Mouse (Mus musculus): Measurements from ENCODE around the gene Scrg1. TPM values are rescaled to one million over a fixed set of nuclear protein-coding genes. Genes with fewer than 3 reads are reported as not detected.
"Not testable (repeated sequence)": the region's sequence is repeated elsewhere in the genome, so short reads cannot be mapped to it uniquely, and the experiment has no call there.

The Scrg1 gene
- total and polyA plus RNA-seq, 3 experiments: not detected

GRCm38 (mm10) chr8:57429888-57430274 is 25.8 kb upstream of the Scrg1 start:
- H3K36me3 ChIP-seq (replicated peaks in 1 of 2; ENCODE audit: control insufficient read depth in 1 of 2, insufficient read depth in 1 of 2, low read length in 1 of 2); dilution Hi-C loops (cut with MboI; ENCODE audit: extremely low pct_ligation_motif_present, extremely low pct_unique_long_range_greater_than_20kb, low sequenced_read_pairs): not testable (repeated sequence)
- in situ Hi-C loops (cut with MboI; ENCODE audit: low pct_ligation_motif_present, low pct_unique_long_range_greater_than_20kb, low sequenced_read_pairs): loop anchor here (5.0 kb wide), 2 partner anchors 102 to 367 kb away; no protein-coding TSS in a partner anchor

GRCm38 (mm10) chr8:57430901-57431300 is 24.8 kb upstream of the Scrg1 start:
- H3K4me3 ChIP-seq (replicated peaks in 1 of 3; ENCODE audit: low read depth in 2 of 3, low read length in 2 of 3, poor library complexity in 1 of 3): no peak overlapping the region
- in situ Hi-C loops (cut with MboI; ENCODE audit: low pct_ligation_motif_present, low pct_unique_long_range_greater_than_20kb, low sequenced_read_pairs): loop anchor here (5.0 kb wide), 1 partner anchor 366 kb away; no protein-coding TSS in a partner anchor
- no peaks in the 10 kb centered on the region for H3K36me3 ChIP-seq (replicated peaks in 1 of 2; ENCODE audit: control insufficient read depth in 1 of 2, insufficient read depth in 1 of 2, low read length in 1 of 2)
- no peak for DNase-seq (ENCODE audit: extremely low read depth)
- H3K9me3 ChIP-seq (replicated peaks; ENCODE audit: low read length): no peaks in the 10 kb centered on the region
- H3K27me3 ChIP-seq (replicated peaks): no peaks in the 10 kb centered on the region
- peaks cover 8 to 25% of the 10 kb centered on the region in 2 experiments for H3K4me1 ChIP-seq (ENCODE audit: control insufficient read depth in 1 of 2, insufficient read depth in 2 of 2)
- TF ChIP-seq ZC3H11A (IDR thresholded peaks at IDR 0.05; ENCODE audit: low read depth, low read length) (no peak), RAD21 (IDR thresholded peaks at IDR 0.05; ENCODE audit: low read depth, low read length) (no peak), TCF12 (IDR thresholded peaks at IDR 0.05; ENCODE audit: low read depth, low read length) (no peak), JUN (IDR thresholded peaks at IDR 0.05; ENCODE audit: insufficient read depth, low read depth, low read length) (no peak), ZMIZ1 (IDR thresholded peaks at IDR 0.05; ENCODE audit: low read depth, low read length) (no peak)
- H3K79me2 ChIP-seq (replicated peaks; ENCODE audit: control insufficient read depth, extremely low read depth, insufficient read depth, poor library complexity, severe bottlenecking): no peaks in the 10 kb centered on the region
- 0 out of 2 replicates have a peak overlapping the region, but pooled peaks have one; percentile 16 for H3K4me2 ChIP-seq (ENCODE audit: insufficient read depth, low read depth, poor library complexity, severe bottlenecking)
- dilution Hi-C loops (cut with MboI; ENCODE audit: extremely low pct_ligation_motif_present, extremely low pct_unique_long_range_greater_than_20kb, low sequenced_read_pairs): no loop called here
- no peak overlapping the region for H3K9ac ChIP-seq (ENCODE audit: insufficient read depth, low read depth)
- no peak overlapping the region for H3K27ac ChIP-seq (ENCODE audit: insufficient read depth, low read depth)

More at GRCm38 (mm10) chr8:57429888-57430274, 25.8 kb upstream of the Scrg1 start:
- not testable (repeated sequence) for H3K27me3 ChIP-seq (replicated peaks); H3K27ac ChIP-seq (ENCODE audit: insufficient read depth, low read depth); H3K9me3 ChIP-seq (replicated peaks; ENCODE audit: low read length); H3K4me3 ChIP-seq (replicated peaks in 1 of 3; ENCODE audit: low read depth in 2 of 3, low read length in 2 of 3, poor library complexity in 1 of 3); DNase-seq (ENCODE audit: extremely low read depth); H3K9ac ChIP-seq (ENCODE audit: insufficient read depth, low read depth); H3K79me2 ChIP-seq (replicated peaks; ENCODE audit: control insufficient read depth, extremely low read depth, insufficient read depth, poor library complexity, severe bottlenecking)
- peaks cover 8 to 25% of the 10 kb centered on the region in 2 experiments for H3K4me1 ChIP-seq (ENCODE audit: control insufficient read depth in 1 of 2, insufficient read depth in 2 of 2)
- peak overlapping the region; percentile 71; the same call in 1 of the 2 replicates for H3K4me2 ChIP-seq (ENCODE audit: insufficient read depth, low read depth, poor library complexity, severe bottlenecking)

- Histone ChIP-seq H3K4me2 (ENCODE audit: insufficient read depth, low read depth, poor library complexity, severe bottlenecking) (no peak overlapping the region), H3K27ac (ENCODE audit: insufficient read depth, low read depth) (no peak overlapping the region), H3K4me1 (ENCODE audit: control insufficient read depth in 1 of 2, insufficient read depth in 2 of 2) (peaks cover 5 to 15% of the 10 kb centered on the region in 2 experiments), H3K9me3 (replicated peaks; ENCODE audit: low read length) (no peaks in the 10 kb centered on the region), H3K27me3 (replicated peaks) (no peaks in the 10 kb centered on the region), H3K79me2 (replicated peaks; ENCODE audit: control insufficient read depth, extremely low read depth, insufficient read depth, poor library complexity, severe bottlenecking) (no peaks in the 10 kb centered on the region), H3K9ac (ENCODE audit: insufficient read depth, low read depth) (no peak overlapping the region), H3K36me3 (replicated peaks in 1 of 2; ENCODE audit: control insufficient read depth in 1 of 2, insufficient read depth in 1 of 2, low read length in 1 of 2) (no peaks in the 10 kb centered on the region), H3K4me3 (replicated peaks in 1 of 3; ENCODE audit: low read depth in 2 of 3, low read length in 2 of 3, poor library complexity in 1 of 3) (no peak overlapping the region)
- dilution Hi-C loops (cut with MboI; ENCODE audit: extremely low pct_ligation_motif_present, extremely low pct_unique_long_range_greater_than_20kb, low sequenced_read_pairs): no loop called here
- no peak for DNase-seq (ENCODE audit: extremely low read depth)
- no peak for TF ChIP-seq TBP (conservative IDR thresholded peaks at IDR 0.05; ENCODE audit: low read depth, low read length)
- TF ChIP-seq MXI1 (IDR thresholded peaks at IDR 0.05; ENCODE audit: low read depth, low read length): no peak
- no peak for TF ChIP-seq MAX (IDR thresholded peaks at IDR 0.05; ENCODE audit: low read length)
- TF ChIP-seq USF1 (IDR thresholded peaks at IDR 0.05; ENCODE audit: low read depth, low read length): no peak
- no peak for TF ChIP-seq KAT2A (IDR thresholded peaks at IDR 0.05; ENCODE audit: insufficient replicate concordance, low read length)
- TF ChIP-seq MYC (IDR thresholded peaks at IDR 0.05; ENCODE audit: low read depth, low read length): no peak
- no peak for TF ChIP-seq POLR2AphosphoS2 (IDR thresholded peaks at IDR 0.05; ENCODE audit: low read depth, low read length)
- TF ChIP-seq CHD1 (IDR thresholded peaks at IDR 0.05; ENCODE audit: low read depth, low read length): no peak
- TF ChIP-seq NRF1 (IDR thresholded peaks at IDR 0.05; ENCODE audit: low read depth, low read length): no peak
- TF ChIP-seq CHD2 (IDR thresholded peaks at IDR 0.05; ENCODE audit: low read length): no peak
- no peak for TF ChIP-seq ZNF384 (IDR thresholded peaks at IDR 0.05; ENCODE audit: low read depth, low read length)
- in situ Hi-C loops (cut with MboI; ENCODE audit: low pct_ligation_motif_present, low pct_unique_long_range_greater_than_20kb, low sequenced_read_pairs): loop anchor here (5.0 kb wide), 1 partner anchor 364 kb away; no protein-coding TSS in a partner anchor
These were observed 22.9 kb upstream of the Scrg1 start for GRCm38 (mm10) chr8:57432802-57433201.
